Mouse (Mus musculus): ENCODE data around the gene Cd2bp2. TPM values are rescaled to one million over a fixed set of nuclear protein-coding genes. Genes with fewer than 3 reads are reported as not detected.

Cd2bp2 gene
- polyA plus RNA-seq (2015; fragmentation: Nextera tagmentation; extraction: Ambion mirVana), result 42.8 and 47.7 TPM in 2 replicates

- TF ChIP-seq CTCF (IDR thresholded peaks at IDR 0.05; ENCODE audit: low read depth), result peak; percentile 65
- Histone ChIP-seq H3K4me2 (ENCODE audit: low read length) (peak within 1 kb of the TSS; percentile 73), H3K36me3 (ENCODE audit: insufficient read depth, low read length) (peaks cover 53% of the 10 kb centered on the region), H3K4me1 (replicated peaks; ENCODE audit: insufficient read depth, low read length) (peaks cover 20% of the 10 kb centered on the region), H3K4me3 (replicated peaks; ENCODE audit: low read depth, low read length) (peak within 1 kb of the TSS; percentile 53), H3K9ac (ENCODE audit: low read depth, low read length) (peak within 1 kb of the TSS; percentile 67), H3K9me3 (replicated peaks; ENCODE audit: low read length) (no peaks in the 10 kb centered on the region), H3K27me3 (ENCODE audit: insufficient read depth, low read length) (no peaks in the 10 kb centered on the region), H3K27ac (peak within 1 kb of the TSS; percentile 90)
- WGBS, result under 1% methylated on average over 51 of the region's 51 CpGs
- ATAC-seq (replicated peaks; ENCODE audit: low FRiP score, low read depth), result peak; percentile 94
- peak; percentile 99 for DNase-seq (ENCODE audit: low spot score)
These were observed at the start of gene Cd2bp2 for GRCm38 (mm10) chr7:127195544-127196295. Cd2bp2 (minus strand) TSS chr7:127196050.

- Histone ChIP-seq H3K36me3 (ENCODE audit: insufficient read depth, low read length) (no peaks in the 10 kb centered on the region; the same call in 1 of the 2 replicates), H3K27ac (peak overlapping the region; percentile 94), H3K4me2 (ENCODE audit: low read length) (peak overlapping the region; percentile 74), H3K4me3 (replicated peaks; ENCODE audit: low read depth, low read length) (peak overlapping the region; percentile 88), H3K27me3 (ENCODE audit: insufficient read depth, low read length) (no peaks in the 10 kb centered on the region), H3K9me3 (replicated peaks; ENCODE audit: low read length) (no peaks in the 10 kb centered on the region), H3K9ac (ENCODE audit: low read depth, low read length) (peak overlapping the region; percentile 94), H3K4me1 (replicated peaks; ENCODE audit: insufficient read depth, low read length) (peaks cover 19% of the 10 kb centered on the region; the same call in 1 of the 2 replicates)
- WGBS, result 7% methylated on average over 32 of the region's 33 CpGs
- ATAC-seq (replicated peaks; ENCODE audit: low FRiP score, low read depth), result peak; percentile 74
- DNase-seq (ENCODE audit: low spot score), result peak; percentile 51
- no peak for TF ChIP-seq CTCF (IDR thresholded peaks at IDR 0.05; ENCODE audit: low read depth)
These were observed 49.0 kb upstream of the Cd2bp2 start for GRCm38 (mm10) chr7:127244658-127245510.

GRCm38 (mm10) chr7:127243870-127244657 lies 48.2 kb upstream of the Cd2bp2 start, which contains the start of gene Zfp771:
Zfp771 (plus strand) TSS chr7:127244274.
- peak within 1 kb of the TSS; percentile 74 for H3K4me2 ChIP-seq (ENCODE audit: low read length)
- peak within 1 kb of the TSS; percentile 94 for H3K9ac ChIP-seq (ENCODE audit: low read depth, low read length)
- ATAC-seq (replicated peaks; ENCODE audit: low FRiP score, low read depth) (peak; percentile 98), DNase-seq (ENCODE audit: low spot score) (peak; percentile 97)
- H3K27me3 ChIP-seq (ENCODE audit: insufficient read depth, low read length), result no peaks in the 10 kb centered on the region
- H3K27ac ChIP-seq, result peak within 1 kb of the TSS; percentile 94
- H3K36me3 ChIP-seq (ENCODE audit: insufficient read depth, low read length), result no peaks in the 10 kb centered on the region; the same call in 1 of the 2 replicates
- H3K9me3 ChIP-seq (replicated peaks; ENCODE audit: low read length), result no peaks in the 10 kb centered on the region
- H3K4me3 ChIP-seq (replicated peaks; ENCODE audit: low read depth, low read length), result peak within 1 kb of the TSS; percentile 88
- TF ChIP-seq CTCF (IDR thresholded peaks at IDR 0.05; ENCODE audit: low read depth), result no peak; the same call in none of the 2 replicates
- 2% methylated on average over 56 of the region's 56 CpGs for WGBS
- H3K4me1 ChIP-seq (replicated peaks; ENCODE audit: insufficient read depth, low read length), result peaks cover 19% of the 10 kb centered on the region; the same call in 1 of the 2 replicates

GRCm38 (mm10) chr7:127243361-127243867 lies 47.6 kb upstream of the Cd2bp2 start:
- H3K9ac ChIP-seq (ENCODE audit: low read depth, low read length), result peak overlapping the region; percentile 94; the same call in 1 of the 2 replicates
- H3K4me1 ChIP-seq (replicated peaks; ENCODE audit: insufficient read depth, low read length), result peaks cover 19% of the 10 kb centered on the region; the same call in 1 of the 2 replicates
- 27% methylated on average over 2 of the region's 2 CpGs for WGBS
- no peak for TF ChIP-seq CTCF (IDR thresholded peaks at IDR 0.05; ENCODE audit: low read depth)
- no peak for DNase-seq (ENCODE audit: low spot score)
- ATAC-seq (replicated peaks; ENCODE audit: low FRiP score, low read depth), result no peak
- peaks cover 3% of the 10 kb centered on the region; the same call in 1 of the 2 replicates for H3K36me3 ChIP-seq (ENCODE audit: insufficient read depth, low read length)
- H3K27me3 ChIP-seq (ENCODE audit: insufficient read depth, low read length), result no peaks in the 10 kb centered on the region
- peak overlapping the region; percentile 94 for H3K27ac ChIP-seq
- no peaks in the 10 kb centered on the region for H3K9me3 ChIP-seq (replicated peaks; ENCODE audit: low read length)
- H3K4me3 ChIP-seq (replicated peaks; ENCODE audit: low read depth, low read length), result peak overlapping the region; percentile 88; the same call in 1 of the 2 replicates
- H3K4me2 ChIP-seq (ENCODE audit: low read length), result peak overlapping the region; percentile 74

DNA sequence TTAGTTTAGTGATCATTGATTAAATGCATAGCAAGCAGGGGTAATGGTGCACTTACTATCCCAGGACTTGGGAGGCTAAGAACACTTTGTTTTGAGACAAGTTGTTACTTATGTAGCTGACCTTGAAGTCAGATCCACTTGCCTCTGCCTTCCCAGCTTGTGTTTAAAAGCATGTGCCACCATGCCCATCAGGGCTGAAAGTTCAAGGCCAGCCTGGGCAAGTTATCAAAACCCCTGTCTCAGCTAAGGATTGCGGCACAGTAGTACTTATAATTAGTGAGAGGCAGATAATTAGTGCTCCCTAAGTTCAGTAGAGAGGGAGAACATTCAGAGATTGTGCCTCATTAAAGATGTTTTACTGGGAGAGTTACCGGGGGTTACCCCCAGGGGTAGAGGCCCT lies 38.9 kb upstream of the Cd2bp2 start:
- TF ChIP-seq CTCF (IDR thresholded peaks at IDR 0.05; ENCODE audit: low read depth), result no peak
- Histone ChIP-seq H3K9me3 (replicated peaks; ENCODE audit: low read length) (no peaks in the 10 kb centered on the region), H3K4me2 (ENCODE audit: low read length) (no peak overlapping the region), H3K36me3 (ENCODE audit: insufficient read depth, low read length) (peaks cover 38% of the 10 kb centered on the region), H3K4me3 (replicated peaks; ENCODE audit: low read depth, low read length) (no peak overlapping the region), H3K27ac (no peak overlapping the region), H3K27me3 (ENCODE audit: insufficient read depth, low read length) (no peaks in the 10 kb centered on the region), H3K4me1 (replicated peaks; ENCODE audit: insufficient read depth, low read length) (peaks cover 13% of the 10 kb centered on the region), H3K9ac (ENCODE audit: low read depth, low read length) (no peak overlapping the region)
- ATAC-seq (replicated peaks; ENCODE audit: low FRiP score, low read depth), result no peak
- DNase-seq (ENCODE audit: low spot score), result no peak
- WGBS, result 97% methylated on average over 2 of the region's 2 CpGs
